Mouse (Mus musculus): ENCODE data around the gene Lix1l.

Lix1l gene

GRCm38 (mm10) chr3:96566661-96567450 lies 34.1 kb upstream of the Lix1l start:
- no peak for DNase-seq

DNA sequence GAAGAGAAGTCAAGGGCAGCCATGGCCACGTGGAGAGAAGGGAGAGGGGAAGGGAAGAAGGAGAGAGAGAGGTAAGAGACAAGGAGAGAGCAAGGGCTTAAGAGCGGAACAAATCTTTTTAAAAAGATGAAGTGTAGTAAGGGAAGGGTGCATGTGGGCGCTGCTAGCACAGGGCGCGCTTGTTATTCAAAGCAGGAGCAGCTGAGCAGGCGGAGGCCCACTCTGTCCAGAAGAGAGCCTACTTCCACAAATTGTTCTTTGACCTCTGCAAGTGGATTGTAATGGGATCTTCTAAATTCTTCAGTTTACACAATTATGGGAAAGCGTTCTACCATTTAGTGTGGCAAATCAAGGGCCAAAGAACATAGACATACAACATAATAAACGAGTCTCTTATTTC lies 32.3 kb upstream of the Lix1l start:
- DNase-seq = no peak

- no peak for DNase-seq
Measured at GRCm38 (mm10) chr3:96569506-96569905, 31.4 kb upstream of the Lix1l start.

GRCm38 (mm10) chr3:96569966-96570605 lies 30.9 kb upstream of the Lix1l start:
- DNase-seq = no peak

DNA sequence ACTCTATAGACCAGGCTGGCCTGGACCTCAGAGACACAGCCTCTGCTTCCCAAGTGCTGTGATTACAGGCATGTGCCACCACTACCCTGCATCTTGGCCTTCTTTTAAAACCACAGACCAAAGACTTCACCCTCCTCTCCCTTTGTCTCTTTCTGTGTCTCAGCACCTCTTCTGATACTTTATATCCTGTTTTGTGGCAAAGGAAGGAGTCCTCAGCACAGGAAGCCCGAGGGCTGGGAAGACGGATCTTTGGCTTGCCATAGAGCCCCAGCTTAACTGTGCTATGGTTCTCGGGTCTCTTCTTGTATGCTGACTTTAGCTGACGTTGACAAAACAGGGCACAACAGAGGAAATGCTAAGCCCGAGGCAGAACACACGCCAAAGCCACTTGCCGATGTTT lies 30.3 kb upstream of the Lix1l start:
- no peak for DNase-seq

DNA sequence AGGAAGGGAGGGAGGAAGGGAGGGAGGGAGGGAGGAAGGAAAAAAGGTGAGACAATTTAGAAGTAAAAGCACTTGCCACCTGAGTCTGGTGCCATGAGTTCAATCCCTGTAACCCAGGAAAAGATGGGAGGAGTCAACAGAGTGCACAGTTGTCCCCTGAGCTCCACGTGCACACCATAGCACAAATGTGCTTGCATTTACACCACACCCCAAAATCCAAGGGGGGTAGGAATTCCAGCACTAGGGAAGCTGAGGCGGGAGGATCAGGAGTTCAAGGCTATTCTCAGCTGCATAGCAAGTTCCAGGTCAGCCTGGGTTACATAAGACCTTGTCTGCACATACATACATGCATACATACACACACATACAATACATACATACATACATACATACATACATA lies 29.6 kb upstream of the Lix1l start:
- no peak for DNase-seq

GRCm38 (mm10) chr3:96571896-96572698 lies 28.9 kb upstream of the Lix1l start:
- no peak for DNase-seq

DNA sequence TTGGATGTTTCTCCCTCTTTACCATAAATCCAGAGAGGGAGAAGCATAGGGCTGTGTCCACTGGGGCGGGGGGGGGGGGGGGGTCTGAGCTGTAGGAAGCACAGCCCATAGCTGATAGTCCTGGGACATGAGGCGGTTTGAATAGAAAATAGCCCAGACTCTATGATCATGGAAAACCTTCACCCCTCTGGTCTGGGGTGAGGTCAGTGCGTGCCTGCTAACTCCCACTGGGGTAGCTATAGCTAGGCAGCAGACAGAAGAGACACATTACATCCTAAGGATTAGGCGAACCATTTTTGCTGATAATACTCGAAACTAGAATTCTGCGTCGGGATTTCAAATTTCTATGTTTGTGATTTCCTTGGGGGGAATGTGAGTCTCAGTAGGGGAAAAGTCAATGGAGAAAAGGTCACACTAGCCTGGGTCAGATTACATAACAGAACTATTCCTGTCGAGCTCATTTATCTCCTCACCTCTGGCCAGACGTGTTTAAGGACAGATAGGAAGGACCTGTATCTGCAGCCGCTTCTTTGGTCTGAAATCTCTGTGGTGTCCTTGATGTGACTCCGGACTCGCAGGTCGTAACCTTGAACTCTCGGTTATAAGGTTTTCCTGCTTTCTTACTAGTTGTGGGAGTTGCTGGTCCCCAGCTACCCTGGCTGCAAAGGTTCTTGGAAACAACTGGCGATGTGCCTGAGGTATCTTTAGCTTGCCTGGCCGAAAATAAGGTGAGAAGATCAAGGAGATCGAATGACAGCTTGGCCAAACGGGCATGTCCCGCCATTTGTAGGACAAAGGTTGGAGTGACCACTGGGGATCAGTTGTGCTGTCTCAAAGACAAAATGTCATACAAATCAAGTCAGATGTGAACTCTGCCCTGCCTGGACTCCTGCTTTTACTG lies 27.1 kb upstream of the Lix1l start:
- no peak for DNase-seq

DNA sequence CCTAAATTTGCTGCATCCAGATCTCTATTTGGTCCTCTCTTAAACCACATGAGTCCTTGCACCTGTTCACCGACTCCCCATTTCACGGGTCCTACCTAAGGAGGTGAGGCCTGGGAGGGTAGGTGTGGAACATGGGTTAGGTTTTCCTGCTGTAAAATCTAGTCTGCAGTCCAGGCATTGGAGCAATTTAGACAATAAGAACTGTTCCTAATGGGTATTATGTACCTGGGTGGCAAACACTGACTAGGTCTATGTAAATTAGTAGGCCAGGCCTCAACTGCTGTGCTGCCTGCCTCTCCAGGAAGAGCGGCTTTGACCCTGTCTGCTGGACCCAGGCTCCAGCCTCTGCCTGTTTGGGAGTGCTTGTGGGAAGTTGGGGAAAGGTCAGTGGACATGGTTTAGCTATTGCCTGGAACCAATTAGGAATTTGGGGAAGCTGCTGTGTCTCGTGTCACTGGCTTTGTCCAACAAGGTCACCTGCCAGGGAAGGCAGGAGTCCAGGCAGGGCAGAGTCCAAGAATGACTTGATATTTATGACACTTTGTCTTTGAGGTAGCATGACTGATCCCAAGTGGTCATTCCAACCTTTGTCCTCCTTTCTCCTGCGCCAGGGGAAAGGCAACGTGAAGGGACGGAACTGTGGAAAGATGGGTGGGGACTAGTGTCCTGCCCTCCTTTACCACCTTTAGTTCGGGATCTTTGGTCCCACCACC lies 25.5 kb upstream of the Lix1l start:
- DNase-seq = no peak

DNA sequence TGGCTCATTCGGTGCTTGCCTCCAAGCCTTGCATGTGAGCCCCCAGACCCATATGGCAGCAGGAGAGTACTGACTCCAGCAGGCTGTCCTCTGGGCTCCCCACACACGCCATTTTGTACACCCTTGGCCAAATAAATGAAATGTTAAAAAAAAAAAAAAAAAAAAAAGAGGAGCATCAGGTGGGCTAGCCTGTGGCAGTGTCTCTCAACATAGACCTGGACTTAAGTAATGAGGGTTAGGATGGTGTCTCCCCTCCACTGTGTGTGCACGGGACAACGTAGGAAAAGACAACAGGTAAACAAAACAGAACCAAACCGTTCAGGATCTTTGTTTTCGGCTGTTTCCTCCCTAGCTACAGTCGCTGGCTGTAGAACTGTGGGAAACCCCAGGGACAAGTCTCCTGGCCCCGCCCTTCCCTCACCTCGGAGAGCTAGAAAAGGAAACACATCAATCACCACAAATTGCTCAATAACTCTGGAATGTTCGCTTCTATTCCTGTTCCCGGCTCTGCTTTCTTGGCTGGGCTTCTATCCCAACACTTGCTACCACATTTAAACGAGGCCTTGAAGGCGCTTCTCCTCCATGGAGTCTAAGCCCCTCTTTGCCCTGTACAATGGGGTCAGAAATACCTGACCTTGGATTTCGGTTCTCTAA lies 24.8 kb upstream of the Lix1l start:
- DNase-seq = no peak

GRCm38 (mm10) chr3:96576690-96577541 lies 24.0 kb upstream of the Lix1l start, which contains the start of gene Gm16253:
Gene Gm16253 (plus strand): TSS chr3:96576984.
- peak; percentile 96 for DNase-seq

- no peak for DNase-seq
Measured at GRCm38 (mm10) chr3:96577566-96577965, 23.4 kb upstream of the Lix1l start.

DNA sequence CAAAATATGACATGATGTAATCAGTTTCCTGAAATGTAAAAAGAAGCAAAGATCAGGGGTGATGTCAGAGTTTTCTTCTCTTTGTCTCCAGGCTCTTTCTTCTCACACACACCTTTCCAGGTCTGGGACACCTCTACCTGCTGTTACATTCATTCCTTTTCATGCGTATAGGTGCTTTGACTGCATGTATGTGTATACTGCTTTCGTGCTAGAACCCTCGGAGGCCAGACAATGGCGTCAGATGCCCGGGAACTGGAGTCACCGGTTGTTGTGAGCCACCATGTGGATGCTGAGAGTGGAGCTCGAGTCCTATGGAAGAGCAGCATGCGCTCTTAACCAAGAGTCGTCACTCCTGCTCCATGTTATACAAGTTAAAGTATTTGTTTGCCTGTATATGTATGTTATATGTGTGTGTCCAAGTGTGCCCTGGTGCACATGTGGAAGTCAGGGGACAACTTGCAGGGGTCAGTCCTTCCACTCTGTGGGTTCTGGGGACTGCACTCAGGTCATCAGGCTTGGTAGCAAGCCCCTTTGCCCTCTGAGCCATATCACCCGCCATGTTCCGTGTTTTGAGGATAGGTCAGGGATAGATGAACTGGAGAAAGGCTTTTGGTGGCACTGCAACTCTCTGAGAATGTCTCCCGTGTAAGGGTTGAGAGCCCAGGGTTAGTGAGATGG lies 22.2 kb upstream of the Lix1l start:
- no peak for DNase-seq

DNA sequence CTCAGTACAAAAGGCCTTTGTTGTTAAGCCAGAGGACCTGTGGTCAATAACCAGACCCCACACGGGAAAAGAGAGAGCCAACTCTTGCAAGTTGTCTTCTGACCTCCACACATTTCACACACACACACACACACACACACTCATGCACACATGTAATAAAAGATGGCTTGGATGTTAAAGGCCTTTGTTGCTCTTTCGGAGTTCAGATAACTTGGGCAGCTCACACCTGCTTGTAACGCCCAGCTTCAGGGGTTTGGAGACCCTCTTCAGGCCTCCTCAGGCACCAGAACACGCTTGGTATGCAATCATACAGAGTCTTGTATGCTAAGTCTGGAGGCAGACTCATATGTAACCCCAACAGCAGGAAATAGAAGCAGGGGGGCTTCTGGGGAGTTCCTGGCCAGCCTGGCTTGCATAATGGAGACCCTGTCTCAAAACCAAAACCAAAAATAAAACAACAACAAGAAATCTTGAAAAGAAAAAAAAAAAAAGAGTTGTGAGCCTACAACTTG lies 21.7 kb upstream of the Lix1l start:
- no peak for DNase-seq

GRCm38 (mm10) chr3:96579885-96580454 lies 21.0 kb upstream of the Lix1l start:
- DNase-seq = peak; percentile 93

GRCm38 (mm10) chr3:96581141-96581540 lies 19.8 kb upstream of the Lix1l start:
- DNase-seq = no peak

DNA sequence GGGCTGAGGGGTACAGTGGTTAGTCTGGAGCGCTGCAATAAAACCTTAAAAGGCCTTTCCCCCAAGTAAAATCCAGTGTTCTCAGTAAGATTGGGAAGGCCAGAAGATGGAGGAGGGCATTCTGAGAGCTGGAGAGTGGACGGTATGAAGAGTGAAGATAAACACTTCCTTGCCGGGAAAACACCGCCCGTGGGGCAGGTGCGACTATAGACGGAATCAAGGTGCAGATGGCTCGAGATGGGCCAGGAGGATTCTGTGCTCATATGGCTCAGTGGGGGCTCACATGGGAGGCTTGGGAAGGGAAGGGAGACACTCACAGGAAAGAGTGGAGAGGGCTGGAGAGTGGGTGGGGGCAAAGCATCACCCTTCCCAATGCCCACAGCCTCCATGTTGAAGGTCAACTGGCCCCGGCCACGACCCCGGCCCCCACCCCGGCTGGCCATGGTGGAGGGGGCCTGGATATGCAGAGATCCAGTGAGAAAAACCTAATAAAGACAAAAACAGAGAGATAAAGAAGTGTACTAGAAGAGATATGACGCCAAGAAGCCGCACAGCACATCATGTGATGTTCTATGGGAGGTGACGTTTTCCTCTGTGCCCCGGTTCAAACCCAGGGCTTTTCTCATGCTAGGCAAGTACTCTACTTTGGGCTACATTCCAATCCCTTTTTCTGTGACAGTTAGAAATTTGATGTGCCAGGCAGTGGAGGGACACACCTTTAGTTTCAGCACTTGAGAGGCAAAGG lies 19.0 kb upstream of the Lix1l start:
- DNase-seq = no peak

DNA sequence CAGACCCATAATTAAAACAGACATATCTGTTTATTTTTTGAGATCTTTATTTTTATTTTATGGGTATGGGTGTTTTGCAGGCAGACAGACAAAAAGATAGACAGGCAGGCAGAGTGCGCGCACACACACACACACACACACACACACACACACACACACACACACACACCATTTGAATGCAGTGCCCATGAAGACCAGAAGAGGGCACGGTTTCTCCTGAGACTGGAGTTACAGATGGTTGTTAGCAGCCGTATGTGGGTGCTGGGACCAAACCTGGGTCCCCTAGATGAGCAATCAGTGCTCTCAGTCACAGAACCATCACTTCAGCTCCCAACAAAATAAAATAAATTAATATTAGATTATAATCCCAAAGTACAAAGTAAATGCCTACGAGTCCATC lies 17.6 kb upstream of the Lix1l start:
- no peak for DNase-seq

Data from layer of hippocampus, adult 9-11 months (tissue).